Mouse (Mus musculus): ENCODE results near the gene Hebp1. TPM values are rescaled to one million over a fixed set of nuclear protein-coding genes. Genes with fewer than 3 reads are reported as not detected.

Gene Hebp1
- polyA plus RNA-seq, 1 experiment from 2014 or later, result 10.0 TPM

DNA sequence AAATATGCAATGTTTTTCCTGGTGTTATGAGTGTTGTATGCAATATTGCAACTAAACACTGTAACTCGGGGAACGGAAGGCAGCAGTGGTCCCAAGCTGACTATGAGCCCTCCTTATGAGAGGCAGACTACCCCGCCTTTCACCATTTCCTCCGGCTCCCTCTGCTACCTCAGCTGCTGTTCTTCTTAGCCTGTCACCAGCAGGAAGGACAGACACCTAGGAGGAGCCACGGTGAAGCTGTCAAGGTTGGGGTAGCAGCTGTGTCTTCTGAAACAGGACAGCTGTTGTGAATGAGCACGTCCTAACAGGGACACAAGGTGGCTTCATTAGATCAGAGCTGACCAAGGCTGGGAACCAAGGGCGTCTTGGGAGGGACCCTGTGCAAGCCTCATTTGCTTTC lies 59.6 kb downstream of the Hebp1 start:
- no peak overlapping the region for H3K9ac ChIP-seq
- H3K9me3 ChIP-seq, result no peaks in the 10 kb centered on the region
- WGBS, result 41% methylated on average over 7 of the region's 7 CpGs
- no peaks in the 10 kb centered on the region for H3K27me3 ChIP-seq
- peak; percentile 53 for ATAC-seq (ENCODE audit: borderline replicate concordance, extremely low read depth, low FRiP score, low TSS enrichment)
- peak overlapping the region; percentile 29; the same call in 1 of the 2 replicates for H3K27ac ChIP-seq
- H3K36me3 ChIP-seq, result no peaks in the 10 kb centered on the region
- H3K4me2 ChIP-seq, result no peak overlapping the region
- no peak overlapping the region for H3K4me3 ChIP-seq
- peaks cover 34% of the 10 kb centered on the region for H3K4me1 ChIP-seq

DNA sequence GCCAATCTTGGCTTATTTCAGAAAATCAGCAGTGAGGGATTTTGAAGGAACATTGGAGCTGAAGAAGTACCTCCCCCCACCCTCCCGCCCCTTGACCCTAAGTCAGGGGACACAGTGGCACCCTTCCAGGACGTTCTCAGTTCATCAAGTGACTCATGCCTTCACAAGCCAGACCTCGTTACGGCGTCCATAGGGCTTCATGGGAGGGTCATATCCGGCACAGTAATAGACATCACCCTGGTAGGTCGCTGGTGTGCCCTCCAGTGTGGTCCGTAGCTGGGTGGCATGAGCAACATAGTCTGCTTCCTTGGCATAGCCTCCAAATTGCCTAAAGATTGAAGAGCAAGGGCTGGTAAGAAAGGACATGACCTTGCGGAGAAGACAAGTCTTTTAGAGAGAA lies 60.1 kb downstream of the Hebp1 start:
- 48% methylated on average over 9 of the region's 9 CpGs for WGBS
- peaks cover 34% of the 10 kb centered on the region for H3K4me1 ChIP-seq
- 0 out of 2 replicates have a peak overlapping the region, but pooled peaks have one; percentile 29 for H3K27ac ChIP-seq
- H3K4me3 ChIP-seq, result no peak overlapping the region
- H3K4me2 ChIP-seq, result no peak overlapping the region
- H3K36me3 ChIP-seq, result no peaks in the 10 kb centered on the region
- no peaks in the 10 kb centered on the region for H3K27me3 ChIP-seq
- ATAC-seq (ENCODE audit: borderline replicate concordance, extremely low read depth, low FRiP score, low TSS enrichment), result no peak
- no peak overlapping the region for H3K9ac ChIP-seq
- H3K9me3 ChIP-seq, result no peaks in the 10 kb centered on the region

- ATAC-seq (ENCODE audit: borderline replicate concordance, extremely low read depth, low FRiP score, low TSS enrichment), result peak; percentile 60
- Histone ChIP-seq H3K9me3 (no peaks in the 10 kb centered on the region), H3K9ac (no peak overlapping the region), H3K4me3 (no peak overlapping the region), H3K27ac (no peak overlapping the region), H3K4me1 (peaks cover 32% of the 10 kb centered on the region), H3K4me2 (no peak overlapping the region), H3K27me3 (no peaks in the 10 kb centered on the region), H3K36me3 (no peaks in the 10 kb centered on the region)
- WGBS, result 22% methylated on average over 11 of the region's 11 CpGs
Measured at GRCm38 (mm10) chr6:135136439-135137161, 61.2 kb downstream of the Hebp1 start.

DNA sequence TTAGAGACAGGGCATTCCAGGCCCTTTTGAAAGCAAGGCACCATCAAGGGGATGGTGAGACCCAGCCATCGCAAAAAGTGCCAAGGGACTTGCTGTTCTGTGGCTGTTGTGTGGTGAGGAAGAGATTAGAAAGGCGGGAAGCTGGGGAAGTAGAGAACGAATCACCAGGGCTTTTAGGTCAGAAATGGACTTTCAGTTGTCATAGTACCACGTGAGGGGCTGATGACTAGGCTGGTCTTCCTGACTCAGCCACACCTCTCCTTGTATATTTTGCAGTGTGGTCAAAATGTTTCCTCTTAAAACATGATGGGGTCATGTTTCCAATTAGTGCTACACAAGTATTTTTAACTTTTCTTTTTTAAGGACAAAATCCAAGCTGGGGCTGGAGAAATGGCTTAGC lies 62.1 kb downstream of the Hebp1 start:
- Histone ChIP-seq H3K9me3 (no peaks in the 10 kb centered on the region), H3K9ac (no peak overlapping the region), H3K4me3 (no peak overlapping the region), H3K4me1 (peaks cover 24% of the 10 kb centered on the region), H3K27ac (no peak overlapping the region), H3K27me3 (no peaks in the 10 kb centered on the region), H3K36me3 (no peaks in the 10 kb centered on the region), H3K4me2 (no peak overlapping the region)
- no peak for ATAC-seq (ENCODE audit: borderline replicate concordance, extremely low read depth, low FRiP score, low TSS enrichment)
- 60% methylated on average over 4 of the region's 4 CpGs for WGBS

DNA sequence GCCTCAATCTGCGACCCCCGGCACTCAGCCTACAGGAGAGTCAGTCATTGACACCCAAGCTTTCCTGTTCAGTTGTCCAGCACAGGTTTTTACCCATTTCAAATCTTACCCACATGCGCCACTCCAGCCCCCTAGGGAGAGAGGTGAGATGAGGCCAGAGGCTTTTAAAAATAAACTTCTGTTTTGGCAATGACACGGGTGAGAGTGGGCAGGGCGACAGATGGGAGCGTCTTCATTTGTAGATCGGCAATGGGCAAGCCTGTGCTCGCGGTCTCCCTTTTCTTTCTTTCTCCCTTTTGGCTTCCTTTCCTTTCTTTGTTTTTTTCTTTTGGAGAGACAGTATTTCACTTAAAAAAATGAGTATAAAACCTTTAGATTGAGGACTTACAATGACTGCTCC lies 64.3 kb downstream of the Hebp1 start:
- Histone ChIP-seq H3K9me3 (no peaks in the 10 kb centered on the region), H3K4me2 (no peak overlapping the region), H3K4me3 (no peak overlapping the region), H3K9ac (no peak overlapping the region), H3K27me3 (no peaks in the 10 kb centered on the region), H3K27ac (no peak overlapping the region), H3K36me3 (no peaks in the 10 kb centered on the region), H3K4me1 (peaks cover 20% of the 10 kb centered on the region)
- ATAC-seq (ENCODE audit: borderline replicate concordance, extremely low read depth, low FRiP score, low TSS enrichment), result no peak
- WGBS, result 89% methylated on average over 9 of the region's 9 CpGs

DNA sequence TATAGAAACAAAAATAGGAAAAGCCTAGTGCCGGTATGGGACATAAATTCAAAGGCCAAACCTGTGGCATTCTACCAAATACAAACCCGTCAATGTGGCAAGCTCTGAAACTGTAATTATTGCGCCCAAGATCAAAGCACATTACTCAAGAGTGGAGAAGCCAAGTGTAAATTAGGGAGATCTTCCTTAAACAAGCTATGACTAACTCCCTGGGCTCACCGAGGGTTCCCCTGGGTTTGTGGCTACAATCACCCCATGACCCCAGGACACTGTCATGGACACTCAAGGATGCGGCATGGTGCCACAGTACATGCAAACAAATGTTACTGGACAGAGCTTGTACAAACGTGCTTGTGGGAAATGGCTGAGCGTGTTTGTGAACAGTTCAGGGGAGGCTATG lies 64.7 kb downstream of the Hebp1 start:
- no peaks in the 10 kb centered on the region for H3K27me3 ChIP-seq
- no peak overlapping the region for H3K4me3 ChIP-seq
- 75% methylated on average over 7 of the region's 7 CpGs for WGBS
- H3K9me3 ChIP-seq, result no peaks in the 10 kb centered on the region
- H3K4me1 ChIP-seq, result peaks cover 16% of the 10 kb centered on the region
- no peaks in the 10 kb centered on the region for H3K36me3 ChIP-seq
- no peak for ATAC-seq (ENCODE audit: borderline replicate concordance, extremely low read depth, low FRiP score, low TSS enrichment)
- H3K4me2 ChIP-seq, result no peak overlapping the region
- no peak overlapping the region for H3K9ac ChIP-seq
- H3K27ac ChIP-seq, result no peak overlapping the region

DNA sequence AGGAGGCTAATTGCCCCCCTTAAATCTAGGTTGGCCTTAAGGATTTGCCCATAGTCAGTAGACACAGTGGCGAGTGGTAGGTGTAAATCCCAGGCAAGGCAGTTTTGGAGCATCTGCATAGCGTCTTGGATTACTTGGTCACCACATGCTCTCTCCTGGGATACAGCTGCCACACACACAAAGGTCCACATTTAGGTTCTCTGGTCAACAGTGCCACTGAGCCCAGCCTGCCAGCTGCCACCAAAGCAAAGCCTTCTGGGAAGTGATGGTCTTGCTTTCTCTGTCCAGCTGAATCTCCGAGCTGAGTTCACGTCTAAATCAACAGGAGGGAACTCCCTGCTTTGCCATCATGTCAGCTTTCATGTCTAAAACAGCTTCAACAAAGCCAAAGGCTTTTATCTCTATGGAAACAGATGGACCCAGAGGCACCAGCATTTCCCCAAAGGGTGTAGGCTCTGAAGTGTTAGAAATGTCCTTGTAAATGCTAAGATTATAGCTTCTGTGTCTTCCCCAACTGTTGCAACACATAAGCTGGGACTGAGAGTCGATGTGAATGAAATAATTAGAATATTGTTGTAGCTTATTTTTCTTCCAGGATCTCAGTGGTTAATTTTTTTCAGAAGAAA lies 73.0 kb downstream of the Hebp1 start:
- ATAC-seq (ENCODE audit: borderline replicate concordance, extremely low read depth, low FRiP score, low TSS enrichment), result no peak
- H3K27me3 ChIP-seq, result no peaks in the 10 kb centered on the region
- no peak overlapping the region for H3K9ac ChIP-seq
- H3K36me3 ChIP-seq, result no peaks in the 10 kb centered on the region
- no peak overlapping the region for H3K4me3 ChIP-seq
- H3K9me3 ChIP-seq, result no peaks in the 10 kb centered on the region
- 46% methylated on average over 5 of the region's 5 CpGs for WGBS
- H3K27ac ChIP-seq, result no peak overlapping the region
- no peaks in the 10 kb centered on the region for H3K4me1 ChIP-seq
- no peak overlapping the region for H3K4me2 ChIP-seq

DNA sequence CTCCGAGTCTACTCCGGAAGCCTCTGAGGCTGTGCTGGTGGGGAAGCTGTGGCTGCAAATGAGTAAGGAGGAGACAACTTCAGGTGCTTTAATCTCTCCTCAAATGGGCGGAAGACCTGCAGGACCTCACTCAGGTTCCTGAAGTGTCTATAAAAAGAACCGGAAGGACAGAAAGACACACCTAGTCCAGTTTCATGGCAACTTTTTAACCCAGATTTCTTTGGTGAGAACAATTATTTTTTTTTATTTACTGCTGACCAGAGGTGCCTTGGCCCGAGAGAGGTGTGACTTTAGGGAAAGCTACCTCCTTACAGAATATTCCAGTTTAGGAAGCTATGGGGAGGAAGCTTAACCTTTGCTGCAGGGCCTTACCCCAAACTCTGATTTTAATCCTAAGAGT lies 79.6 kb downstream of the Hebp1 start, which contains the start of gene Gprc5d:
TSS of gene Gprc5d (minus strand) at position 101 of the 400 bp plus-strand sequence.
- Histone ChIP-seq H3K27me3 (no peaks in the 10 kb centered on the region), H3K4me1 (no peaks in the 10 kb centered on the region), H3K36me3 (no peaks in the 10 kb centered on the region), H3K9ac (no peak within 1 kb of the TSS), H3K27ac (no peak within 1 kb of the TSS), H3K4me2 (no peak within 1 kb of the TSS), H3K4me3 (no peak within 1 kb of the TSS), H3K9me3 (no peaks in the 10 kb centered on the region)
- WGBS, result 91% methylated on average over 5 of the region's 5 CpGs
- ATAC-seq (ENCODE audit: borderline replicate concordance, extremely low read depth, low FRiP score, low TSS enrichment), result no peak

DNA sequence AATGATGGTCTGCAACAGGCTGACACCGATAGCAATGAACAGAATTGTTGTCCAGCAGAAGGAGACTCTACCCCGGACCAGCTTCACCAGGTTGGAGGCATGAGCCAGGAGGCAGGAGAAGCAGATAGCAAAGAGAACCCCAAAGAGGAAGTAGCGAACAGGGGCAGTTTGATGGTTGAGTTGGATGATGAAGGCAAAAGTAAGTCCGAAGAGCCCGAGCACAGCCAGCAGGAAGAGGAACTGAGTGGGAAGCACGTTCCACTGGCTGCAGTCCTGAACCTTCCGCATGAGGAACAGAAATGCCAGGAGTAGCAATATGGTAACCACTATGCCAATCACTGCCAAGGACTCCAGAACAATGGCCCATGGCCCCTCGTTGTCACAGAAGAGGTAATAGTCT lies 81.3 kb downstream of the Hebp1 start:
- WGBS, result 88% methylated on average over 8 of the region's 8 CpGs
- H3K9me3 ChIP-seq, result no peaks in the 10 kb centered on the region
- no peak overlapping the region for H3K9ac ChIP-seq

DNA sequence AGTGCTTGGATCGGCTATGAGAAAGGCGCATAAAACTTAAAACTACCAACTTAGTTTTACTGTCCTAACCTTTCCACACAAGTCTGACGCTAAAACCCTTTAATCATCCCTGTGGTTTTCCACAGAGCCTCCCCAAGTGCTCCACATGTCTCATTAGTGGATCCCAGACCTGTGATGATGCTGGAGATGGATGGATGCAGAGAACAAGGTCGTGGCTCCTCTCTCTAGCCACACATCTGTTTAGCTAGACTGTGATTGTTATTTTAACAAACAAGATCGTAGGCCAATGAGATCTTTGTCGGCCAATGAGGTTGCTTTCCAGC lies 84.7 kb downstream of the Hebp1 start:
- H3K27me3 ChIP-seq, result no peaks in the 10 kb centered on the region; the same call in 1 of the 2 replicates
- no peak overlapping the region for H3K27ac ChIP-seq
- ATAC-seq (ENCODE audit: borderline replicate concordance, extremely low read depth, low FRiP score, low TSS enrichment), result no peak
- no peaks in the 10 kb centered on the region for H3K9me3 ChIP-seq
- no peaks in the 10 kb centered on the region for H3K4me1 ChIP-seq
- no peak overlapping the region for H3K4me3 ChIP-seq
- H3K4me2 ChIP-seq, result no peak overlapping the region
- WGBS, result 27% methylated on average over 6 of the region's 6 CpGs
- no peak overlapping the region for H3K9ac ChIP-seq
- no peaks in the 10 kb centered on the region for H3K36me3 ChIP-seq

More for the DNA sequence above, 81.3 kb downstream of the Hebp1 start:
- Histone ChIP-seq H3K27ac (no peak overlapping the region), H3K4me2 (no peak overlapping the region), H3K27me3 (no peaks in the 10 kb centered on the region; the same call in 1 of the 2 replicates), H3K4me3 (no peak overlapping the region), H3K4me1 (no peaks in the 10 kb centered on the region), H3K36me3 (no peaks in the 10 kb centered on the region)
- ATAC-seq (ENCODE audit: borderline replicate concordance, extremely low read depth, low FRiP score, low TSS enrichment), result no peak

DNA sequence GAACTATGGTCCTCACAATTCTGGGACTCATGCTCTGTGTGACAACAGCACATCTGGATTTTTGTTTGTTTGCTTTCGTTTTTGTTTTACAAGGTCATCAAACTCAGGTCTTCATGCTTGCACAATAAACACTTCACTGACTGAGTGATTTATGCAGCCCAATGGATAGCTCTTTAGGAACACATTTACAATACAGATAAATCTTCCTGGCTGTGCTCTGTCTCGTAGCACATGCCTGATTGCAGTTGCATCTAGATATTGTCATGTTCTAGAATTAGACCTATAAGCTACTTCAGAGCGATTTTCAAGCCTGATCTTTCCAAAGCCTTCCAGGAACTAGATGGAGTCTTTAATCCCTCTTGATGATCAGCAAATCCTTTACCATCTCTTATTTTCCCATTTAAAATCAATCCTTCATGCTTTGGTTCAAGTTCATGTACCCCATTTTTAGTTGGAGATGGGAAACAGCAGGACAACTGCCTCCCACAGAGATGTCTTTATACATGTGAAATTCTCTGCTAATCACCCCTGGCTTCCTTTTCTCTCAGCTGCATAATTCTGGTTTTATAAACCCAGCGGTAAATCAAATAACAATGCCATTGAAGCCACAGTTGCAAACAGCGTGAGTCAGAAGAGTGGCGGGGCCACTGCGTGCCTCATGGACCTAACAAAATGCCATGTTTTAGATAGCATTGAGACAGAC lies 85.3 kb downstream of the Hebp1 start:
- 23% methylated on average over 7 of the region's 7 CpGs for WGBS
- Histone ChIP-seq H3K27ac (no peak overlapping the region), H3K9me3 (no peaks in the 10 kb centered on the region), H3K27me3 (no peaks in the 10 kb centered on the region; the same call in 1 of the 2 replicates), H3K36me3 (no peaks in the 10 kb centered on the region), H3K4me1 (no peaks in the 10 kb centered on the region), H3K9ac (no peak overlapping the region), H3K4me3 (no peak overlapping the region), H3K4me2 (no peak overlapping the region)
- no peak for ATAC-seq (ENCODE audit: borderline replicate concordance, extremely low read depth, low FRiP score, low TSS enrichment)

- no peaks in the 10 kb centered on the region for H3K9me3 ChIP-seq
- H3K4me2 ChIP-seq, result no peak overlapping the region
- ATAC-seq (ENCODE audit: borderline replicate concordance, extremely low read depth, low FRiP score, low TSS enrichment), result no peak
- H3K27ac ChIP-seq, result no peak overlapping the region
- H3K27me3 ChIP-seq, result no peaks in the 10 kb centered on the region
- H3K9ac ChIP-seq, result no peak overlapping the region
- 83% methylated on average over 6 of the region's 6 CpGs for WGBS
- no peak overlapping the region for H3K4me3 ChIP-seq
- no peaks in the 10 kb centered on the region for H3K4me1 ChIP-seq
- no peaks in the 10 kb centered on the region for H3K36me3 ChIP-seq
Measured at GRCm38 (mm10) chr6:135107014-135107413, 90.8 kb downstream of the Hebp1 start.
